Mouse (Mus musculus): ENCODE results near the gene Tnrc6b.

GRCm38 (mm10) chr15:80765381-80765780, 54.3 kb downstream of the Tnrc6b start:
- TF ChIP-seq CTCF (IDR thresholded peaks at IDR 0.05; ENCODE audit: low read depth, low read length) = no peak
- no peak for TF ChIP-seq POLR2A (IDR thresholded peaks at IDR 0.05; ENCODE audit: extremely low read depth, insufficient read depth, low read length)
